Mouse (Mus musculus): ENCODE data around the gene Scel. TPM values are rescaled to one million over a fixed set of nuclear protein-coding genes. Genes with fewer than 3 reads are reported as not detected.
A peak's percentile ranks its signal among the peaks of the same experiment; 100 is the strongest.

Scel gene
- polyA plus RNA-seq, 1 experiment = 0.07 TPM

DNA sequence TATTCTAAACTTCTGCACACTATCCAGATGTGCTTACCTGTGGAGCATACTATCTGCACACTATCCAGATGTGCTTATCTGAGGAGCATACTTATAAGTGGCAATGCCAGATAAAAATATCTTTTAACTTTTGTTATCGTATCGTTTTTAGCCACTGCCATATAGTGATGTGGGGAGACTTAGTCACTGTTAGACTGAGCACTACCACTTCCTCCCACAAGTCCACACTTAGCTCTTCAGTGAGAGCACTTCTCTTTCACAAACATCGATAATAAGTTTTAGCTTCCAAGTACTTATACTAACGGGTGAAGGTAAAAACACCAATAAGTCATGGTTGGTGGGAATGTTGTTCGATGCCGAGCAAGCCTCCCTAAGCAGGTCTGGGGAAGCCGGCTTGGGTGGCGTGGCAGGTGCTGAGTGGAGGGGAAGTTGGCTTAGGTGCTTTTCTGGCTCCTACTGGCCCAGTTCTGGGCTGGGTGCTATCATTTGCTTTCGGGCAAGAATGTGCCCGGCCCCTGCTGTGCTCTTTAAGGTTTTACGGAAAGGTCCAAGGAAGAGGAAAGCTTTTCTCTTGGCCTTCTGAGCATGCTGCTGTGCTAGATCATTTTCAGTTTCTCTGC lies 18.7 kb downstream of the Scel start:
- no peak for DNase-seq
- Histone ChIP-seq H3K4me1 (replicated peaks; ENCODE audit: control insufficient read depth, insufficient read depth, low read length) (no peaks in the 10 kb centered on the region), H3K4me3 (ENCODE audit: control insufficient read depth, insufficient read depth, low read length) (no peak overlapping the region), H3K36me3 (ENCODE audit: control insufficient read depth, insufficient read depth, low read length) (no peaks in the 10 kb centered on the region), H3K27me3 (ENCODE audit: control insufficient read depth, insufficient read depth, low read length) (no peaks in the 10 kb centered on the region), H3K27ac (ENCODE audit: control insufficient read depth, insufficient read depth, low read length) (no peak overlapping the region)
- 62% methylated on average over 11 of the region's 11 CpGs for WGBS
- no peak for TF ChIP-seq POLR2A (IDR thresholded peaks at IDR 0.05; ENCODE audit: control insufficient read depth, extremely low read depth, insufficient read depth, low read length, poor library complexity)

DNA sequence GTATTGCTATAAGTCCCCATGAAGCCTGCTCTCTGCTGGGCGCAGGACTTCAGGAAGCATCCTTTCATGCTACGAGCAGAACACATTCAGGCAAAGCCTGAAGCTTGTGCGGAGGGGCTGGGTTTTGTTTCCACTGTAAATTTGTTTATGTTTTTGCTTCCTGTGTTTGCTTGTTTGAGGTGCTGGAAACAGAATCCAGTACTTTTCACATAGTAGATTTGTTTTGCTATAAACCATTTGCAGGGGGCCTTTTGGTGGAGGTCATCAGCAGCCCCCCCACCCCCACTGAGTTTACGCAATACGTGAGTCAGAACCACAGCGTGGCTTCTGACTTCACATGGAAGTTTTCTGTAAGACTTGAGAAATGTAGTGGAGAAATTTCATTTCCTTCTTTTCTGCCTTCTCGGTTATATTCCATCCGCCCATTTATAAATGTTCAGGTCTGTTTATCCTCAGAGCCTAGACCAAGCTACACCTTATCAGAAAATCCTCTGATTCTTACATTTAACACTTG lies 22.4 kb downstream of the Scel start:
- H3K4me1 ChIP-seq (replicated peaks; ENCODE audit: control insufficient read depth, insufficient read depth, low read length) = no peaks in the 10 kb centered on the region
- no peak overlapping the region for H3K4me3 ChIP-seq (ENCODE audit: control insufficient read depth, insufficient read depth, low read length)
- no peak for DNase-seq
- no peaks in the 10 kb centered on the region for H3K27me3 ChIP-seq (ENCODE audit: control insufficient read depth, insufficient read depth, low read length)
- H3K36me3 ChIP-seq (ENCODE audit: control insufficient read depth, insufficient read depth, low read length) = no peaks in the 10 kb centered on the region
- 78% methylated on average over 8 of the region's 8 CpGs for WGBS
- TF ChIP-seq POLR2A (IDR thresholded peaks at IDR 0.05; ENCODE audit: control insufficient read depth, extremely low read depth, insufficient read depth, low read length, poor library complexity) (no peak), CTCF (IDR thresholded peaks at IDR 0.05; ENCODE audit: borderline replicate concordance, control insufficient read depth, extremely low read depth, insufficient read depth, low read length, poor library complexity) (no peak)
- H3K27ac ChIP-seq (ENCODE audit: control insufficient read depth, insufficient read depth, low read length) = no peak overlapping the region

DNA sequence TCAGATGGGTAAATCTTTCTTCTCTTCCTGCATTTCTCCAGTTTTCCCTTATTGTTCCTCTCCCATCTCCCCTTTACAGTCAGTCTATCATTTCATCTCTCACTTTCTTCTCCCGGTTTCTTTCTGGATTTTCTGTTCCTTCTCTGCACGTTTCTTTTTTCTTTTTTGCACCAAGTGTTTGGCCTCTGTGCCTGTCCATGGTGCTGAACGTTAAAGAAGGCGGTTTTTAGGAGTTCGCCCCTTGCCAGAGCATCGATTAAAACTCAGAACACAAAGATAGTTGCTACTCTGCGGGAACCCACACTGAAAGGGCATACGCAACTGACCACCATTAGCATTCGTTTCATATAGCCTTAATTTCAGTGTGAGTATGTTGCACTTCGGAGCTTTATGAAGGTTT lies 23.2 kb downstream of the Scel start:
- H3K4me1 ChIP-seq (replicated peaks; ENCODE audit: control insufficient read depth, insufficient read depth, low read length) = no peaks in the 10 kb centered on the region
- DNase-seq = no peak
- H3K27ac ChIP-seq (ENCODE audit: control insufficient read depth, insufficient read depth, low read length) = no peak overlapping the region
- H3K36me3 ChIP-seq (ENCODE audit: control insufficient read depth, insufficient read depth, low read length) = no peaks in the 10 kb centered on the region
- WGBS = 44% methylated on average over 10 of the region's 10 CpGs
- no peak overlapping the region for H3K4me3 ChIP-seq (ENCODE audit: control insufficient read depth, insufficient read depth, low read length)
- TF ChIP-seq POLR2A (IDR thresholded peaks at IDR 0.05; ENCODE audit: control insufficient read depth, extremely low read depth, insufficient read depth, low read length, poor library complexity) (no peak), CTCF (IDR thresholded peaks at IDR 0.05; ENCODE audit: borderline replicate concordance, control insufficient read depth, extremely low read depth, insufficient read depth, low read length, poor library complexity) (no peak)
- H3K27me3 ChIP-seq (ENCODE audit: control insufficient read depth, insufficient read depth, low read length) = no peaks in the 10 kb centered on the region

DNA sequence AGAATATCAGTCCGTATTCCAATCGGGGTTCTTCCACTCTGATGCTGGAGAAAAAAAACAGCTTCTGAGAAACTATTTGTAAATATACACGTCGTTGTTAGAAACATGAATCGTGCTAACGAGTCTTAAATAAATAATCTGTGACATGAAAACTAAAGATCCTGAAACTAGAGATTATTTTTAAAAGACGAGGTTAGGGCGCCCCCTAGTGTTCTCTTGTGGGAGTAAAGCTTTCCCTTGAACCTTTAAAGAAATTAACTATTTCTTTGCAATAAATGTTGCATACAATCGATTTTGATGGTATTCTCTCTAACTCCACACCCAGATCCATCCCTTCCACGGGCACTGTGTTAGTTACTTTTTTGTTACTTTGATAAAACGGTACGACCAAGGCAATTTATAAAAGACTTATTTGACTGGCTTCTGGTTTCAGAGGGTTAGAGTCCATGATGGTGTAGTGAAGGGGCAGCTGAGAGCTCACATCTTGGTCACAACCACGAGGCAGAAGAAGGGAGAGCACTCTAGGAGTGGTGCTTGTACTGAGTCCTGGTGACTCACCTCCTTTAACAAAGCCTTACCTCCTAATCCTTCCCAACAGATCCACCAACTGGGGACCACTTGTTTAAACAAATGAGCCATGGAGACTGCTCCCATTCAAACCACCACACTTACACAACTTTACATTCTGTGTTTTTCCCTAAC lies 24.4 kb downstream of the Scel start:
- peak; percentile 47 for DNase-seq
- 15% methylated on average over 13 of the region's 13 CpGs for WGBS
- Histone ChIP-seq H3K27me3 (ENCODE audit: control insufficient read depth, insufficient read depth, low read length) (no peaks in the 10 kb centered on the region), H3K4me1 (replicated peaks; ENCODE audit: control insufficient read depth, insufficient read depth, low read length) (no peaks in the 10 kb centered on the region), H3K4me3 (ENCODE audit: control insufficient read depth, insufficient read depth, low read length) (no peak overlapping the region), H3K27ac (ENCODE audit: control insufficient read depth, insufficient read depth, low read length) (no peak overlapping the region), H3K36me3 (ENCODE audit: control insufficient read depth, insufficient read depth, low read length) (no peaks in the 10 kb centered on the region)
- no peak for TF ChIP-seq POLR2A (IDR thresholded peaks at IDR 0.05; ENCODE audit: control insufficient read depth, extremely low read depth, insufficient read depth, low read length, poor library complexity)
- TF ChIP-seq CTCF (IDR thresholded peaks at IDR 0.05; ENCODE audit: borderline replicate concordance, control insufficient read depth, extremely low read depth, insufficient read depth, low read length, poor library complexity) = no peak

DNA sequence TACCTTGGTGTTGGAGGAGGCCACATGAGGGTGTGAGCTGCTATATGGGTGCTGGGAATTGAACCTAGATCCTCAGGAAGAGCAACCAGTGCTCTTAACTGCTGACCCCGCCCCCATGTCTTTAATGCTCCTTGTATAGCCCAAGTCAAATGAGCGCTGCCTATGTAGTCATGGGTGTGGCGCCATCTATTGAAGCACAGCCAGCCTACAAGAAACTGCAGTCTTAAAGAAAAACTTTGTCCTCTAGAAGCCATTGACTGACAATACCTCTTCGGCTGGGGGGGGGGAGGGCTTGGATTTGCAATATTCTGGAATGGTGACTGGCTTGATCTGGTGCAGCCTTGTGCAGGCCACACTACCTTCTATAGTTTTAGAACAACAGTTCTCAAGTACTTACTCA lies 26.7 kb downstream of the Scel start:
- TF ChIP-seq POLR2A (IDR thresholded peaks at IDR 0.05; ENCODE audit: control insufficient read depth, extremely low read depth, insufficient read depth, low read length, poor library complexity) = no peak
- no peak for TF ChIP-seq CTCF (IDR thresholded peaks at IDR 0.05; ENCODE audit: borderline replicate concordance, control insufficient read depth, extremely low read depth, insufficient read depth, low read length, poor library complexity)
- H3K27ac ChIP-seq (ENCODE audit: control insufficient read depth, insufficient read depth, low read length) = no peak overlapping the region
- no peak overlapping the region for H3K4me3 ChIP-seq (ENCODE audit: control insufficient read depth, insufficient read depth, low read length)
- 71% methylated on average over 4 of the region's 4 CpGs for WGBS
- no peaks in the 10 kb centered on the region for H3K27me3 ChIP-seq (ENCODE audit: control insufficient read depth, insufficient read depth, low read length)
- no peaks in the 10 kb centered on the region for H3K4me1 ChIP-seq (replicated peaks; ENCODE audit: control insufficient read depth, insufficient read depth, low read length)
- no peaks in the 10 kb centered on the region for H3K36me3 ChIP-seq (ENCODE audit: control insufficient read depth, insufficient read depth, low read length)
- peak; percentile 7 for DNase-seq

DNA sequence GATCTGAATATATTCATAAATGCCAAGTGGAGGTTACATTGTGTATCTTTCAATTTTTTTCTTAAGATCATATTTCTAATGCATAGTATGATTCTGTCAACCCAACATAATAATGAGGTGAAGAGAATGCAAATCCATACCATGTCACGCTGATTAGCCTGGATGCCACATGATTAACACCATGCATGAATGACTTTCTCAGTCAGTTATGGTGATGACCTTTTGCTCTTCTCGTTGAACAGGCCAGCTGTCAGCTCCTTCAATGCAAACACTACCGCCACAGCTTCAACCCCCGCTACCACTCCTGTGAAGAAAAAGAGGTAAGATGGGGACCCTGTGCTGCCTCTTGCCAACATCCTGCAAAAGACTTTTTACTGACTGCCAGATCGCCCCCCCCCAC lies 28.5 kb downstream of the Scel start:
- Histone ChIP-seq H3K36me3 (ENCODE audit: control insufficient read depth, insufficient read depth, low read length) (no peaks in the 10 kb centered on the region), H3K27me3 (ENCODE audit: control insufficient read depth, insufficient read depth, low read length) (no peaks in the 10 kb centered on the region), H3K27ac (ENCODE audit: control insufficient read depth, insufficient read depth, low read length) (no peak overlapping the region), H3K4me3 (ENCODE audit: control insufficient read depth, insufficient read depth, low read length) (no peak overlapping the region), H3K4me1 (replicated peaks; ENCODE audit: control insufficient read depth, insufficient read depth, low read length) (no peaks in the 10 kb centered on the region)
- WGBS = 87% methylated on average over 5 of the region's 5 CpGs
- DNase-seq = no peak
- TF ChIP-seq CTCF (IDR thresholded peaks at IDR 0.05; ENCODE audit: borderline replicate concordance, control insufficient read depth, extremely low read depth, insufficient read depth, low read length, poor library complexity) (no peak), POLR2A (IDR thresholded peaks at IDR 0.05; ENCODE audit: control insufficient read depth, extremely low read depth, insufficient read depth, low read length, poor library complexity) (no peak)

Data from thymus, adult 2 months (tissue).